Mouse (Mus musculus): ENCODE measurements at regions not wholly inside any gene's neighbourhood (a gene's known extent, or its start where the extent isn't known, plus 50 kb on each side); places are given as distances from the start of the nearest gene placed in this dataset.
A peak's percentile ranks its signal among the peaks of the same experiment; 100 is the strongest.

DNA sequence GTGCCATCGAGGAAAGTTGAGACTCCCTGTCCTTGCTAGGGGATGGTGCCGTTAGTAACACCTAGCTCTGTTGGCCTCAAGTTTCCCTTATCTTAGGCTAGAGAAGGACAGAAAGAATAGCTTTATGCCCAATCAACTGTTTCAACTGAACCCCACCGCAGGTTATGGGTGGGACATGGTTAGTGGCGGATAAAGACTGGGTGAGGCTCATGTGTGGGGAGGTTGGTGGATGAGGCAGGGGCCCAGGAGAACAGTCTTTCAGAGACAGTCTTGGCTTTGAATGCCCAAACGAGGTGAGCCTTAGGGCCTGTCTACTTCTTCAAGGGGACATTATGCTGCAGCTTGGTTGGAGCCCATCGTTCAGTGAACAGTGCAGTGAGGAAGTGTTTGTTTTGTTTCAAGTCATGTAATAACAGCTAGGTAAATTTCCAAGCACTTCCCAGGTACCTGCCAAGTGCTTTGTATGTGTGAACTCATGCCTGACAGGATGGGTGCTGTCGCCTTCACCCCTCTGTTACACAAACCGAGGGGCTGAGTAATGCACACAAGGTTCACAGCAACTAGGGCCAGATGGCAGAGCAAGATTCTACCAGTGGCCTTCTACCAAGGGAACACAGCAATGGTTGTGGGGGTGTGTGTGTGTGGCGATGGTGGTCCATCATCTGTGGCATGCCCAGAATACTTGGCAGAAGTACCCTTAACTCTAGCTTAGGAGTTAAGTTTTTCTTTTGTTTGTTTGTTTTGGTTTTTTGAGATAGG is 1199.6 kb upstream of the A1bg start:
- no peak for TF ChIP-seq GATA4 (IDR thresholded peaks at IDR 0.05; ENCODE audit: insufficient replicate concordance, low read length)

GRCm38 (mm10) chr15:62121696-62122095 is 1198.9 kb upstream of the A1bg start:
- TF ChIP-seq GATA4 (IDR thresholded peaks at IDR 0.05; ENCODE audit: insufficient replicate concordance, low read length) = no peak

DNA sequence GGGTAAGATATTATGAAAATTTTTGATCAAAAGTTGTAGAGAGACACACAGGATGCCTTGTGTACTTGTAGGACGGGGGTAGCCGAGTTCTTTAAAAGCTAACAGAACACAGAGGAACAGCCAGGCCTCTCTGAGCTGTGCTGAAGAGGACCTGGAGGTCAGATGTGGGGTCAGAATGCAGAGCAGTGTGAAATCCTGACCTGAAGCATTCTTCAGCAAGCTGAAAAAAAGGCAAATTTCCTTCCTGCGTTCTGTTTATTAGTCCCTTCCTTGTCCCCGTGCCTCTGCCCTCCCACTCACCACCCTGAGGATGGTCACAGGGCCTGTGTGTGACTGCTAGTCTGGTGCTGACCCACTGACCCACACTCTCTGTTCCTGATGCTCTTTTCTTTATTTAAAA is 1197.9 kb upstream of the A1bg start:
- TF ChIP-seq GATA4 (IDR thresholded peaks at IDR 0.05; ENCODE audit: insufficient replicate concordance, low read length) = no peak

GRCm38 (mm10) chr15:62118997-62119396 is 1196.2 kb upstream of the A1bg start:
- TF ChIP-seq GATA4 (IDR thresholded peaks at IDR 0.05; ENCODE audit: insufficient replicate concordance, low read length) = no peak

- no peak for TF ChIP-seq GATA4 (IDR thresholded peaks at IDR 0.05; ENCODE audit: insufficient replicate concordance, low read length)
These were observed 1193.4 kb upstream of the A1bg start for GRCm38 (mm10) chr15:62116184-62116583.

DNA sequence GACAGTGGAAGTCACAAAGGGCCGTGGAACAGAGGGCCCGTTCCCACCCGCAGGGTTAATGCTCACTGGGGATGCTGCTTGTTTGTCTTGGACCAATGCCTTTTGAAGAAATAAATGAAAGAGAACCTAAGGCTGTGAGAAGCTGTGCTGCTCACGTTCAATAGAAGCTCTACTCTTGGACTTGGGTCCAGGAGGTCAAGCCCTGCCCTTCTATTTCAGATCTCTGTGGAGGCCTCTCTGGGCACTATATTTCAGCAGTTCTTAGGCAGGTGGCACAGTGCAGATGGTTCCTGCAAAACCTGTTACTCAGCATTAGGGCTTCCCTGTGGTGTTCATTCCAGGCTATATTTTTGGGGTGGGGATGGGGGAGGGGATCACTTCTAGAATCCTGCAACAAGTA is 1192.0 kb upstream of the A1bg start:
- TF ChIP-seq GATA4 (IDR thresholded peaks at IDR 0.05; ENCODE audit: insufficient replicate concordance, low read length) = no peak

DNA sequence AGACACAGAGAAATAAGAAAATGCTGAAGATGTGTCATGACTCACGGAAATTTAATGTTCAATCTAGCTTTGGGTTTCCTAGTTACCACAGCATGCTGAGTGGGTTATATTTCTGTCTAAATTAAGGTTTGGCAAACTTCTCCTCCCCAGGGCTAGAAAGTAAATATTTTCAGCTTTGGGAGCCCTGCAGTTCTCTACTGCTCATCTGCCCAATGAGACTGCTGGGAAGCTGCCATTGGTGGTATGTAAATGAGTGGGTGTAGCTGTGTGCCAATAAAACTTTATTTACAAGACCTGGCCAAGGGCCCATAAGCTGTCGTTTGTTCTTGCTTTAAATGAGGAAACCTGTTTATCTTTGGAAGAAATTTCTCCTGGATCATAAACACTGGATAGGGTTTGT is 1189.3 kb upstream of the A1bg start:
- no peak for TF ChIP-seq GATA4 (IDR thresholded peaks at IDR 0.05; ENCODE audit: insufficient replicate concordance, low read length)

GRCm38 (mm10) chr15:62107976-62108375 is 1185.2 kb upstream of the A1bg start:
- TF ChIP-seq GATA4 (IDR thresholded peaks at IDR 0.05; ENCODE audit: insufficient replicate concordance, low read length) = no peak

DNA sequence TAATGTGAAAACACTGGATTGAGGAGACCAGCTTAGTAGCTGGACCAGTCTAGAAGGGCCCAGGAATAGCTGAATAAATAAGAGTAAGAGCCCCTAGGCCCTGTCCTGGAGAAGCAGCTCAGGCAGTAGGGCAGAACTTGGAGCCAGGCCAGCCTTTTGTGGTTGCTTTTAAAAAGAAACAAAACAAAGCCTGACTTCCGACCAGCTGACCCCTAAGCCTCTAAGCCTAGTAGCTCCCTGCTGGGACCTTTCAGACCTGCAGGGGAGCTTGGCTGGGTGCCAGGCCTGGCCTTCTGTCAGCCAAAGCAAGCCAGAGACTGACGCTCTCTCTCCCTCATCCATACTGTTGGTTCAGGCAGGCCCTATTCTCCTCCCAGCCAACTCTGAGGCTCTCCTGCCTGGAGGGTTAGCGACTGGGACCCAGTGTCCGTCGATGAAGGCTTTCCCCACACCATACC is 1183.7 kb upstream of the A1bg start:
- TF ChIP-seq GATA4 (IDR thresholded peaks at IDR 0.05; ENCODE audit: insufficient replicate concordance, low read length) = no peak

DNA sequence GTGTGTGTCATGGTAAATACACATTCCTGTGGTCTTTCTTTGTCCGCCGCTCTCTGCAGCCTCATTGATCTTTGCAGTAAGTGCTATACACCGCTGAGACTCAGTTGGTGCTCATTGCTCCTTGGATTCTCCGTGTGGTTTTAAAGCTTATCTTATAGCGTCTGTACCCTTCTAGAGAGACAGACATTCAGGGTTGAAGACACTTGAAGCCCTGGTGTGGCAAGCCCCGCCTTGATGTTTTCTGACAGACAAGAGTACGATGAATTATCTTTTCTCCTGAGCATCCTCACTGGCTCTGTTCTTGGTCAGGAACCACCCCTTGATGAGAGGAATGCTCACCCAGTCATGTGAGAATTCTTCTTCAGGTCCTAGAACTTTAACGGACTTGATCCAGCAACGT is 1182.7 kb upstream of the A1bg start:
- TF ChIP-seq GATA4 (IDR thresholded peaks at IDR 0.05; ENCODE audit: insufficient replicate concordance, low read length) = no peak

GRCm38 (mm10) chr15:62104653-62105052 is 1181.8 kb upstream of the A1bg start:
- no peak for TF ChIP-seq GATA4 (IDR thresholded peaks at IDR 0.05; ENCODE audit: insufficient replicate concordance, low read length)

- TF ChIP-seq GATA4 (IDR thresholded peaks at IDR 0.05; ENCODE audit: insufficient replicate concordance, low read length) = no peak
These were observed 1176.9 kb upstream of the A1bg start for GRCm38 (mm10) chr15:62099683-62100082.

DNA sequence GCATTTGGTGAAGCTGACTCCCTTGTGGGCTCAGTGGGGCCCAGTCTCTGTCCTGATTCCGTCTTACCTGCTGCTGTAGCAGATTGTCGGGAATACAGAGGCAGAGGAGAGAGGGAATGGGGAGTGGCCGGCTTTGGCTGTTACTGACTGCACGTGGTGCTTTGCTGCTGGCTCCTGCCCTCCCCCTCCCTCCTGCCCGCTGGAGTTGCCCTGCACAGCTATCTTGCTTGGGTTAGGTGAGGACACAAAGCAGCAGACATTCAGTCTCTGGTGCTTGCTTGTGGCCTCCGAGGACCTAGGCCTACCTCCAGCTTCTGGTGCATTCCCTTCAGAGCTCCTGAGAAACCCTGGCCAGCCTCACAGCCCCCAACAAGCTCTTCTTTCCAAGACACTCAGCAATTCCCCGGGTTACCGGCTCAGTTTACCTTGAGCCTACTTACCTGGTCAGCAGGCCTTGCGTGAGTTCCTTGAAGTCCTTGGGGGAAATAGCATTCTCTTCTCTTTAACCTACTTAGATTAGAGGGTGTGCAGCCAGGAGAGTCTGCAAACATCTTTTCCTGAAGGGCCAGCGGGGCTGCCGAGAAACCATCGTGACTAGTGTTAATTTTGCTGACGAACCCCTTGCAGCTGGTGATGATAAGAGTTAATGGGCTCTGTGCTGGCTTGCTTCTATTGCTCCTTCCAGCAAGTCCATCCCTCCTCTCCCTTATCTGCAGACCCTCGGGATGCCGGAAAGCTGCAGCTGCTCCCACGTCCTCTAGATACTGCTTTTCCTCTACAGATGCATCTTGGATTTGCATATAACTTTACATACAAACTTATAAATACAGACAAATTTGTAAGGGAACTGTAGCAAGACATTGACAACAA is 1176.2 kb upstream of the A1bg start:
- peak; percentile 47; the same call in 1 of the 2 replicates for TF ChIP-seq GATA4 (IDR thresholded peaks at IDR 0.05; ENCODE audit: insufficient replicate concordance, low read length)

- TF ChIP-seq GATA4 (IDR thresholded peaks at IDR 0.05; ENCODE audit: insufficient replicate concordance, low read length) = no peak
These were observed 1174.0 kb upstream of the A1bg start for GRCm38 (mm10) chr15:62096778-62097177.

DNA sequence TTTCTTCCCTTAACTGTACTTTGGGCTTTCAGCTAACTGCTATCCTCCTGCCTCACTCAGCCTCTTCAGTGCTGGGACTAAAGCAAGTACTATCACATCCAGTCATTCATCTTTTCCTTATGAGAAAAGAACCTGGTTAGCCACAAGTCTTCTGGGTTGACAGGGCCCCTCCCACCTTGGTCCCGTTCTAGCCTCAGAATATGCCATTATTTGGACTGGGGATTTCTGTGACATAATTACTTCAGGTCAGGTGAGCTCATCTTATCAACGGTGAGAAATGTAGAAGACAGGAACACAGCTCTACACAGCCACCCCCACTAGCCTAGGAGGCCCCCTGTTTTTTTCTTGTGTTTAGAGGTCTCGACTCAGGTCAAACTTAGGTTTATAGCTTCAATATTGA is 1172.4 kb upstream of the A1bg start:
- TF ChIP-seq GATA4 (IDR thresholded peaks at IDR 0.05; ENCODE audit: insufficient replicate concordance, low read length) = no peak

DNA sequence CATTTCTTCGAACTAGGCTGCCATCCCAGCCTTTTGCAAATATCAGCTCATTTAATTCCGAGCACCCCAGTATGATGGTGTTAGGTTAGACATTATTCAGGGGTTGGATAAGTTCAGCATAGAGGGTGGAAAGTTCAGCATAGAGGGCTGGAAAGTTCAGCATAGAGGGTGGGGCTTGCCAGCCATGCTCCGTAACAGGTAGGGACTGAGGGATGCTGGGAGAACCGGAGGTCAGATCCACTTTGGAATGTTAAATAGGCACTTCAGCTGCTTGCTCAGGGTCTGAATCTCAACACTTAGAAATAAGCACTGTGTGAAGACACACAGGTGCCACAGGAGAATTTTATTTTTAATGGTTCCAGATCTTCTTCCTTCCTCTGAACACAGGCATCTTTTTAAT is 1170.9 kb upstream of the A1bg start:
- no peak for TF ChIP-seq GATA4 (IDR thresholded peaks at IDR 0.05; ENCODE audit: insufficient replicate concordance, low read length)
